Mouse (Mus musculus) forebrain, embryonic 14.5 days (tissue): ENCODE measurements at regions not wholly inside any gene's neighbourhood (a gene's known extent, or its start where the extent isn't known, plus 50 kb on each side); places are given as distances from the start of the nearest gene placed in this dataset.

Experiments
- ATAC-seq: fragments of 200-750 bp; cut with Nextera tagmentation; 2 replicates; pipeline ENCODE4 v1.8.0; 2017; ENCODE audit warnings: mild to moderate bottlenecking, moderate library complexity
- DNase-seq: peaks from one replicate; pipeline ENCODE4 v3.0.0-alpha.2; 2015; ENCODE audit warnings: low spot score
- H3K27ac ChIP-seq: fragments of 300-500 bp; sonication (generic); 2 replicates; pipeline ENCODE4 v1.5.1; 2014; ENCODE audit warnings: low read depth, mild to moderate bottlenecking, control low read depth, low read length, moderate library complexity
- H3K27me3 ChIP-seq: fragments of 300-500 bp; sonication (generic); replicated peaks from 2 replicates; pipeline ENCODE4 v1.6.1; 2014; ENCODE audit warnings: low read length, control low read depth, mixed read lengths; ENCODE audit not compliant: control insufficient read depth, insufficient read depth
- H3K36me3 ChIP-seq: fragments of 300-500 bp; sonication (generic); 2 replicates; pipeline ENCODE4 v1.6.1; 2014; ENCODE audit warnings: low read length, control low read depth; ENCODE audit not compliant: control insufficient read depth, insufficient read depth
- H3K4me1 ChIP-seq: fragments of 300-500 bp; sonication (generic); 2 replicates; pipeline ENCODE4 v1.6.1; 2014; ENCODE audit warnings: antibody characterized with exemption, low read length, control low read depth; ENCODE audit not compliant: control insufficient read depth, insufficient read depth
- H3K4me2 ChIP-seq: fragments of 300-500 bp; sonication (generic); 2 replicates; pipeline ENCODE4 v1.6.1; 2014; ENCODE audit warnings: mild to moderate bottlenecking, control low read depth, low read length
- H3K4me3 ChIP-seq: fragments of 300-500 bp; sonication (generic); 2 replicates; pipeline ENCODE4 v1.5.1; 2014; ENCODE audit warnings: low read depth, low read length, control low read depth
- H3K9ac ChIP-seq: fragments of 300-500 bp; sonication (generic); 2 replicates; pipeline ENCODE4 v1.6.1; 2014; ENCODE audit warnings: mild to moderate bottlenecking, low read length, control low read depth, moderate library complexity
- H3K9me3 ChIP-seq: fragments of 300-500 bp; sonication (generic); replicated peaks from 2 replicates; pipeline ENCODE4 v1.6.1; 2016; ENCODE audit warnings: low read length, control low read depth, mixed read lengths; ENCODE audit not compliant: control insufficient read depth
- WGBS: fragments of 180-500 bp; shearing (Covaris S2); extraction: QIAGEN DNeasy Blood & Tissue Kit; methylation state at CpG from one replicate; pipeline ENCODE4 v1.1.7; 2014; 5-methylcytosine and 5-hydroxymethylcytosine counted together

- Histone ChIP-seq H3K4me2 (no peak overlapping the region), H3K4me3 (no peak overlapping the region), H3K27ac (no peak overlapping the region), H3K9ac (no peak overlapping the region), H3K4me1 (no peaks in the 10 kb centered on the region), H3K27me3 (no peaks in the 10 kb centered on the region), H3K9me3 (no peaks in the 10 kb centered on the region), H3K36me3 (no peaks in the 10 kb centered on the region)
- ATAC-seq (no peak), DNase-seq (no peak)
- 85% methylated on average over 4 of the region's 4 CpGs for WGBS
Measured at GRCm38 (mm10) chr10:56831966-56832365, 454.8 kb downstream of the Gja1 start.

- ATAC-seq (no peak), DNase-seq (no peak)
- WGBS: 92% methylated on average over 4 of the region's 4 CpGs
- H3K4me3 ChIP-seq: no peak overlapping the region
- no peaks in the 10 kb centered on the region for H3K9me3 ChIP-seq
- H3K27ac ChIP-seq: no peak overlapping the region
- H3K4me1 ChIP-seq: 0 out of 2 replicates have a peak, but pooled peaks cover 7% of the 10 kb centered on the region
- H3K9ac ChIP-seq: no peak overlapping the region
- H3K27me3 ChIP-seq: no peaks in the 10 kb centered on the region
- H3K4me2 ChIP-seq: no peak overlapping the region
- H3K36me3 ChIP-seq: no peaks in the 10 kb centered on the region
Measured at GRCm38 (mm10) chr10:56836130-56836529, 459.0 kb downstream of the Gja1 start.

- H3K27me3 ChIP-seq: no peaks in the 10 kb centered on the region
- H3K9me3 ChIP-seq: no peaks in the 10 kb centered on the region
- no peak overlapping the region for H3K4me3 ChIP-seq
- no peak overlapping the region for H3K27ac ChIP-seq
- peak; percentile 77 for DNase-seq
- ATAC-seq: peak; percentile 84
- H3K9ac ChIP-seq: no peak overlapping the region
- peak overlapping the region; percentile 23; the same call in 1 of the 2 replicates for H3K4me2 ChIP-seq
- H3K36me3 ChIP-seq: no peaks in the 10 kb centered on the region
- H3K4me1 ChIP-seq: 0 out of 2 replicates have a peak, but pooled peaks cover 7% of the 10 kb centered on the region
- WGBS: 18% methylated on average over 9 of the region's 9 CpGs
Measured at GRCm38 (mm10) chr10:56839006-56839495, 461.9 kb downstream of the Gja1 start.

- Histone ChIP-seq H3K9me3 (no peaks in the 10 kb centered on the region), H3K27ac (no peak overlapping the region; the same call in 1 of the 2 replicates), H3K9ac (no peak overlapping the region), H3K4me3 (no peak overlapping the region), H3K4me1 (0 out of 2 replicates have a peak, but pooled peaks cover 7% of the 10 kb centered on the region), H3K27me3 (no peaks in the 10 kb centered on the region), H3K4me2 (peak overlapping the region; percentile 23; the same call in 1 of the 2 replicates), H3K36me3 (no peaks in the 10 kb centered on the region)
- peak; percentile 53 for DNase-seq
- peak; percentile 72 for ATAC-seq
- WGBS: 24% methylated on average over 2 of the region's 2 CpGs
Measured at GRCm38 (mm10) chr10:56839545-56839944, 462.4 kb downstream of the Gja1 start.

- ATAC-seq: no peak
- Histone ChIP-seq H3K9me3 (no peaks in the 10 kb centered on the region), H3K4me2 (no peak overlapping the region), H3K4me1 (0 out of 2 replicates have a peak, but pooled peaks cover 7% of the 10 kb centered on the region), H3K27me3 (no peaks in the 10 kb centered on the region), H3K36me3 (no peaks in the 10 kb centered on the region), H3K27ac (no peak overlapping the region), H3K4me3 (no peak overlapping the region), H3K9ac (no peak overlapping the region)
- 73% methylated on average over 5 of the region's 5 CpGs for WGBS
- no peak for DNase-seq
Measured at GRCm38 (mm10) chr10:56840732-56841131, 463.6 kb downstream of the Gja1 start.

- H3K4me3 ChIP-seq: no peak overlapping the region
- WGBS: 66% methylated on average over 8 of the region's 8 CpGs
- 0 out of 2 replicates have a peak, but pooled peaks cover 7% of the 10 kb centered on the region for H3K4me1 ChIP-seq
- no peaks in the 10 kb centered on the region for H3K36me3 ChIP-seq
- H3K9ac ChIP-seq: no peak overlapping the region
- ATAC-seq: no peak
- H3K9me3 ChIP-seq: no peaks in the 10 kb centered on the region
- no peaks in the 10 kb centered on the region for H3K27me3 ChIP-seq
- H3K4me2 ChIP-seq: no peak overlapping the region
- DNase-seq: no peak
- no peak overlapping the region for H3K27ac ChIP-seq
Measured at GRCm38 (mm10) chr10:56841486-56841885, 464.4 kb downstream of the Gja1 start.

- no peak overlapping the region for H3K4me2 ChIP-seq
- ATAC-seq (no peak), DNase-seq (no peak)
- H3K36me3 ChIP-seq: no peaks in the 10 kb centered on the region
- no peaks in the 10 kb centered on the region for H3K27me3 ChIP-seq
- no peak overlapping the region for H3K27ac ChIP-seq
- H3K9ac ChIP-seq: no peak overlapping the region
- no peak overlapping the region for H3K4me3 ChIP-seq
- WGBS: 35% methylated on average over 1 of the region's 1 CpGs
- H3K9me3 ChIP-seq: no peaks in the 10 kb centered on the region
- H3K4me1 ChIP-seq: 0 out of 2 replicates have a peak, but pooled peaks cover 7% of the 10 kb centered on the region
Measured at GRCm38 (mm10) chr10:56841973-56842372, 464.8 kb downstream of the Gja1 start.

- no peaks in the 10 kb centered on the region for H3K9me3 ChIP-seq
- no peak overlapping the region for H3K27ac ChIP-seq
- H3K4me1 ChIP-seq: no peaks in the 10 kb centered on the region
- H3K4me2 ChIP-seq: no peak overlapping the region
- DNase-seq (no peak), ATAC-seq (no peak)
- H3K36me3 ChIP-seq: no peaks in the 10 kb centered on the region
- H3K27me3 ChIP-seq: no peaks in the 10 kb centered on the region
- H3K4me3 ChIP-seq: no peak overlapping the region
- WGBS: 85% methylated on average over 2 of the region's 2 CpGs
- H3K9ac ChIP-seq: no peak overlapping the region
Measured at GRCm38 (mm10) chr10:56852484-56852883, 475.4 kb downstream of the Gja1 start.

GRCm38 (mm10) chr10:56856186-56856585, 479.1 kb downstream of the Gja1 start:
- DNase-seq (no peak), ATAC-seq (no peak)
- Histone ChIP-seq H3K4me2 (no peak overlapping the region), H3K36me3 (no peaks in the 10 kb centered on the region), H3K9ac (no peak overlapping the region), H3K27ac (no peak overlapping the region), H3K4me3 (no peak overlapping the region), H3K4me1 (no peaks in the 10 kb centered on the region), H3K27me3 (no peaks in the 10 kb centered on the region), H3K9me3 (no peaks in the 10 kb centered on the region)
- WGBS: 96% methylated on average over 6 of the region's 6 CpGs
